Mouse (Mus musculus): ENCODE results near the gene H2afv.
"Not testable (repeated sequence)": the region's sequence is repeated elsewhere in the genome, so short reads cannot be mapped to it uniquely, and the experiment has no call there.

The H2afv gene

GRCm38 (mm10) chr11:6415551-6416404 is 28.5 kb downstream of the H2afv start:
- in situ Hi-C loops (cut with MseI, MboI): no loop called here

DNA sequence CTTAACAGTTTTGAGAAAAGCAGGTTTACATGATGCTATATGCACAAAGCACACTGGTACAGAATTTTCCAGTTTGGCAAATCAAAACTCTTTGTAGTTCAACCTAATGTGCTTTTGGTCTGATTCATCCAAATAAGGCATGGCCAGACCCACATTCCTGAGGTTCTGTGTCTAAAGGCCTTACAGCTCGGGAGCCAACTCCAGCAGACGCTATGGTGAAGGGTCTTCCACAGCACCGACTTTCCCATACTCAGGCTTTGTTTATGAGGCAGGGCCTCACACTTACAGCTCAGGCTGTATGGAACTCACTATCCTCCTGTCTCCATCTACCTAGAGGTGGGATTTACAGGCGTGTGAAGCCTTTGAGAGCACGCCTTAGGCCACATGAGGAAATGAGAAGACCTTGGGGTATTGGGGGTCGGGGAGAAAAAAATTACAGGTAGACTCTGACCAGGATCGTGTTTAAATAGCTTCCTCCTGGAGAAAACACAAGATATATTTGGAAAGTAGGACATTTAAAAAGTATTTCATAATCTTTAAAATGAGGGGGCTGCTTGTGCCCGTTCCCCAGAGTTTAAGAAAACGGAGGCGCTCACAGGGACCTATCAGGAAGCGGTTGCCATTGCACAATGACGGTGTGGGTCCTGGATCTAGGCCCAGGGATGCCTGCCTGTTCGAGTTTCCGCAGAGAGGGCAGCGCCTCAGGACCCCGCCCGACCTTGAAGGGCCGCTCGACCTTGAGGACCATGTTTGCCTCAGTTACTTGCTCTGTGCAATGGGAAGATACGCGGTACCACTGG is 29.3 kb downstream of the H2afv start, which contains the start of gene Ppia:
Gene Ppia (plus strand): TSS at position 693 of the 800 bp plus-strand sequence.
- in situ Hi-C loops (cut with MseI, MboI): no loop called here

DNA sequence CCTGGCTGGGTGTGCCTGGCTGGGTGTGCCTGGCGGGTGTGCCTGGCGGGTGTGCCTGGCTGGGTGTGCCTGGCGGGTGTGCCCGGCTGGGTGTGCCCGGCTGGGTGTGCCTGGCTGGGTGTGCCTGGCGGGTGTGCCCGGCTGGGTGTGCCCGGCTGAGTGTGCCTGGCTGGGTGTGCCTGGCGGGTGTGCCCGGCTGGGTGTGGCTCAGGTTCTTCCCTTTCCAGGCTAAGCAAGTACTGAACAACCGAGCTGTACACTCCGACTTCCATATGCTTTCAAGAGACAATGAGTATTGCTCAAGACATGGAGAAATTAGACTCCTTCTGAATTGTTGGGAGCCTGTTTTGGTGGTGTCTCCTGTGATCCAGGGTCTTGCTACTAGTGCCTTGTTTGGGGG is 31.0 kb downstream of the H2afv start:
- in situ Hi-C loops (cut with MseI, MboI): no loop called here

- in situ Hi-C loops (cut with MseI, MboI): no loop called here
Observed at GRCm38 (mm10) chr11:6411684-6412083, 32.6 kb downstream of the H2afv start.

- in situ Hi-C loops (cut with MseI, MboI): not testable (repeated sequence)
Observed at GRCm38 (mm10) chr11:6410755-6411154, 33.5 kb downstream of the H2afv start.

- in situ Hi-C loops (cut with MseI, MboI): no loop called here
Observed at GRCm38 (mm10) chr11:6410050-6410602, 34.1 kb downstream of the H2afv start.

DNA sequence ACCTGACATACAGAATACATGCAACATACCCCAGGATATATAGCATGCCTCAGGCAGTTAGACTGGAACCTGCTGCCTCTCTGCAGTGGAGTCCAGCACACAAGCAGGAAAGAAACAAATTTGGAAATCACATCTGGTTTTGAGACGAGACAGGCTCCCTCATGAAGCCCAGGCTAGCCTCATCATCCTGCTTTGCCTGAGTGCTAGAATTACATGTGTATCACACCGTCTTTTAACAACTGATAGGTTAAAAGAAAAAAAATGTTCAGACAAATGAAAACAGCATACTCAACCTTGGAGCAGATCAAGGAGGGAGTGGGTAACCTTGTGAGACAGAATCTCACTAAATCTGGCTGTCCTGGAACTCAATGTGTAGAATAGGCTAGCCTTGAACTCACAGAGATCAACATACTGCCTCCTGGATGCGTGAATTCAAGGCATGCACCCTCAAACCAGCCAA is 37.1 kb downstream of the H2afv start:
- in situ Hi-C loops (cut with MseI, MboI): no loop called here

- in situ Hi-C loops (cut with MseI, MboI): no loop called here
Observed at GRCm38 (mm10) chr11:6406251-6407161, 37.7 kb downstream of the H2afv start.

DNA sequence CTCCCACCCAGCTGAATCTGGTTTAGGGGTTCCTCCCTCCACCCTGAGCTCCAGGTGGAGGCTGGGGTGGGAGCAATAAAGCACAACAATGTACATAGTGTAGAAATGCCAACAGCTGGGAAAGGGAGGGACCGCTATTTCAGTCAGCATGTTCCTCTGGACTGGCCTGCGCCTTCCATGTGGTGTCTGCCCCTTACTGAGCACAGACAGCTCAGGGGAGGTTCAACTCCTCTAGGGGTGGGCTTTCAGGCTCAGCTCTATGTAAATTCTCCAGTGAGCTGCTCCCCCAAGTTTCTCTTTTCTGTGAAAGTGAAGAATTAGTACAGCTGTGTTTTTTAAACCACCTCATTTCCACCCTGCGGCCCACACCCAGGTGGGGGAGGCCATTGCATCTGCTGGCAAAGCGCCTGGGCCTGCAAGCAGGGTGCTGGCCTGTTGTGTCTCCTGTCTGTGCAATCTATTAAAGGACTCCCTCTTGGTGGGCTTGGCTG is 38.6 kb downstream of the H2afv start:
- in situ Hi-C loops (cut with MseI, MboI): no loop called here

GRCm38 (mm10) chr11:6404699-6405566 is 39.3 kb downstream of the H2afv start:
- in situ Hi-C loops (cut with MseI, MboI): no loop called here

GRCm38 (mm10) chr11:6403830-6404405 is 40.3 kb downstream of the H2afv start:
- in situ Hi-C loops (cut with MseI, MboI): no loop called here

GRCm38 (mm10) chr11:6402515-6403510 is 41.4 kb downstream of the H2afv start:
- in situ Hi-C loops (cut with MseI, MboI): no loop called here

- in situ Hi-C loops (cut with MseI, MboI): no loop called here
Observed at GRCm38 (mm10) chr11:6398141-6398540, 46.1 kb downstream of the H2afv start.

DNA sequence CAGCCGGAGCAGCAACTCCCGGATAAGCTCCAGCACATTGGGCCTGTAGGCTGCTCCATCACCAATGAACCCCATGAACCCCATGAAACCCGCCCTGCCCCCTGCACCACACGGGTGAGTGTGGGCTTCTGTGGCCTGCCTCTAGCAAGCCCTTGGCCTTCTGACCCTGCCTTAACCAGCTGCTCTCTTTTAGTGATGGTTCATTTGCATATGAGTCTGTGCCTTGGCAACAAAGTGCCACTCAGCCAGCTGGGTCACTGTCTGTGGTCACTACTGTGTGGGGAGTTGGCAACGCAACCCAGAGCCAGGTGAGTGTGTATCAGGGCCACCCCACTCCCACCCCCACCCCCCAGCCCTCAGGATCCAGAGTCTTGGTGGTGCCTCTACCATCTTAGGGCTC is 48.7 kb downstream of the H2afv start:
- in situ Hi-C loops (cut with MseI, MboI): no loop called here

DNA sequence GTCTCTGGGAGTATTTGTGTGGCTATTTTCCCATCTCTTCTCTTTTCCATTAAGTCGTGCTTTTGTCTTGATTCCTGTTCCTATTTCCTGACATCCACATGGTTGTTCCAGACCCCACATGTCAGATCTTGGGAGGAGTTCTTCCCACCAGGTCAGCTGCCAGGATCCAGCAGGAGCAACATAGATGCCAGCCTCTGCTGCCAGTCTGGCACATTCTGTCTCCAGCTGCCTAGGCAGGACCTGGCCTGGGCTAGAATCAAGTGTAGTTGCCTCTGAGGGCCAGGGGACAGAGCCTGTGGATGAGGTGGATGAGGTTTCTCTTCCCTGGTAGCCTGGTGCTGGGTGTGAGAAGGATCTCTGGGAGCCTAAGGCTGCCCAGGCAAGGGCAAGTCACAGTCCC is 50.4 kb downstream of the H2afv start:
- in situ Hi-C loops (cut with MseI, MboI): no loop called here

DNA sequence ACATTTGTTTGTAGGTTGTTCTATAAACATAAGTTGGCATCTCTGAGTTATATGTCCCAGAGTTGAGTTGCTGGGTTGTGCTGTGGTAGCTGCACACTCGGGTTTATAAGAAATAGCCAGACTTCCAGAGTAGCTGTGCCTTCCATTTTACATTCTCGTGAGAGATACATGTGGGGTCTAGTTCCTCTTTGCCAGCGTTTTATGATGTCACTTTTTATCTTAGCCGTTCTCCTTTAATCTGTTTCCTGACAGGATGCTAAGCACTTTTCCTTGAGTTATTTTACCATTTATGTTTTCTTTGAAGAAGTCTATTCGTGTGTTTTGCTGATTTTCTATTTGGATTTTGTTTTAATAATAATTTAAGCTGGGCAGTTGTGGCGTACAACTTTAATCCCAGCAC is 51.4 kb downstream of the H2afv start:
- in situ Hi-C loops (cut with MseI, MboI): no loop called here

GRCm38 (mm10) chr11:6391516-6392276 is 52.5 kb downstream of the H2afv start:
- in situ Hi-C loops (cut with MseI, MboI): no loop called here
